Mouse (Mus musculus) urinary bladder, postnatal 0 days (tissue): Measurements from ENCODE around the gene Fstl3. TPM values are rescaled to one million over a fixed set of nuclear protein-coding genes. Genes with fewer than 3 reads are reported as not detected.

ENCODE experiments used
- polyA plus RNA-seq: library from polyadenylated mRNA; unstranded; fragments of >200 nt; fragmentation: Nextera tagmentation; extraction: Ambion mirVana; gene quantifications from 2 replicates; pipeline ENCODE4 v1.2.1, GENCODE M21; 2015

The Fstl3 gene
- polyA plus RNA-seq: 69.7 and 87.0 TPM in 2 replicates

DNA sequence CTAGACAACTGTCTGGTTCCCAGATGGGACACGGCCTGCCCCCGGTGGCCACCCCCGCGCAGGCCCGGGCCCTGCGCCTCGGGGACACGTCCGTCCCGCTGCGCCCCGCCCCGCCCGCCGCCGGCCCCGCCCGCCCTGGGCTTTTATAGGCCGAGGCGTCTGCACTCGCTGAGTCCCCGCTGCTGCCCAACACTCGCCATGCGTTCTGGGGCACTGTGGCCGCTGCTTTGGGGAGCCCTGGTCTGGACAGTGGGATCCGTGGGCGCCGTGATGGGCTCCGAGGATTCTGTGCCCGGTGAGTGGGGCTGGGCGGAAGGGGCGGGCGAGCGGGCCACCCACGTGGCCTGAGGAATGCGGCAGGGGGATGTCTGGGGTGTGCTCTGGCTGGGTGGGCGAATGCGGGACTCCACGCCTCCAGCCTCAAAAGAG is at the start of gene Fstl3:
Gene Fstl3 (plus strand): TSS at position 170 of the 429 bp plus-strand sequence.

DNA sequence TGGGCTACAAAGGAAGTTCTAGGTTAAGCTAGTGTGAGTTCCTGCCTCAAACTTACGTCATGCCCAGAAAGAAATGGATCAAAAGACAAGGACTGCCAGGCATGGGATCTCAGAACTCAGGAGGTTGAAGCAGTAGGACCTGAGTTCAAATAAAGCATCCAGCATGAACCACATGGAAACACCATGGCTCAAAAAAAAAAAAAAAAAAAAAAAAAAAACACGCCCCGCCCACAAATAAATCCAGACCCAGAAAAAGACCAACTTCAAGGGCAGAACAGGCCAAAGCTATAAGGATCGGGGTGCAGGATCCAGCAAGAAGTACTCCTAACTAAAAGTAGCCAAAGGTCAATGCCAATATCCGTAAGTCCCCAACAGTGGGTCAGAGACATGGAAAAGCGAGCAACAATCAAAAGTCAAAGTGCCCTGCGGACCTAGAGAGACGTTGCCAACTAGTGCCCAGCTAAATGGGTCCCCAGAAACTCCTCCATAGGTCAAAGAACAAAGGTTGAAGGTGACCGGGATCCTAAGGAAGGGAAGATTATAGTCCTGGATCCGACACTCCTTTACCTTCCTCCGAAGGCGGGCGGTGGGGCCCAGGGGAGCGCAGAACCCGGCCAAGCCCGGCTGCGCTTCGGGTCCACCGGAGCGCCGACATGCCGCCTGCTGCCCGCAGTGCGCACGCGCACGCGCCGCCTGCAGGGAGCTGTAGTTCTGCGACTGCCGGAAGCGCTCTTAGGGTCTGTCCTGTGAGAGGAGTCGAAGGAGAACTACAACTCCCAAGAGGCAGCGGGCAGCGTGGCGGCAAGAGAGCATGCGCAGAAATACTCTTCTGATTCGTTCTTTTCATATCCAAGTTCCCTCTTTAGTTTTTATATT is 30.9 kb upstream of the Fstl3 start, which contains the start of gene Polrmt:
Gene Polrmt (minus strand): TSS at position 684 of the 876 bp plus-strand sequence.

GRCm38 (mm10) chr10:79754856-79755516 is 22.1 kb upstream of the Fstl3 start, which contains the start of gene Fgf22:
TSS of gene Fgf22 (plus strand) at chr10:79755076.

GRCm38 (mm10) chr10:79766508-79767325 is 10.4 kb upstream of the Fstl3 start, which contains the start of gene Rnf126:
TSS of gene Rnf126 (minus strand) at chr10:79766952.

GRCm38 (mm10) chr10:79790861-79791260 is 13.8 kb downstream of the Fstl3 start, which contains the start of gene Prss57:
TSS of gene Prss57 (minus strand) at chr10:79790961.

DNA sequence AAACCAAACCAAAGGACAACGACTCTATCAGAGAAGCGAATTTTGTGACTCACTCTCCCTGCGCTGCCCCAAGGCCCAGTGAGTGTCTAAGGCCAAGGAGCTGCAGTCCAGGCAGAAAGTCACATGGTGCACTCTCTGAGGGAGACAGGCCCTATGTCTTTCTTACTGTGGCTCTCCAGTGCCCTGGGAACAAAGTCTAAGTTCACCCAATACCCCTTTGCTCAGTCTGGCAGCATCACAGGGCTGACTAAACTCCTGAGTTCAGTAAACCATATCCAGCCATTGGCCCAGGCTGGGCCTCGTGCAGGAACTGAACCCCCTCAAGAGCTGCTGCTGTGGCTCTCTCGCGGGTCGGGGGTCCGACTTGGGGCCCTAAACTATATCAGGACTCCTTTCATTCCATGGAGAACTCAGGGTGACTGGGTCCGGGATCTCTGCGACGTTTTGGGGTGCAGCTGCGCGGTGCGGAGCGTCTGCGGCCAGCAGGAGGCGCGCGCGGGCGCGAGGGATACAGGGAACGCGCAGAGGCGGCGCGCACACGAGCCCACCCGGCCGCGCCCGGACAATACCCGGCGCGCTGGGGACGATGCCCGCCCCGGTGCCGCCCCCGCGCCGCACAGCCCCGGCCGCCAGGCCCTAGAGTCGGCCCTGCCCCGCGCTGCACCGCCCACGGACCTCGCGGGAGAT is 16.1 kb downstream of the Fstl3 start, which contains the start of gene Palm:
Gene Palm (plus strand): TSS at position 522 of the 687 bp plus-strand sequence.

DNA sequence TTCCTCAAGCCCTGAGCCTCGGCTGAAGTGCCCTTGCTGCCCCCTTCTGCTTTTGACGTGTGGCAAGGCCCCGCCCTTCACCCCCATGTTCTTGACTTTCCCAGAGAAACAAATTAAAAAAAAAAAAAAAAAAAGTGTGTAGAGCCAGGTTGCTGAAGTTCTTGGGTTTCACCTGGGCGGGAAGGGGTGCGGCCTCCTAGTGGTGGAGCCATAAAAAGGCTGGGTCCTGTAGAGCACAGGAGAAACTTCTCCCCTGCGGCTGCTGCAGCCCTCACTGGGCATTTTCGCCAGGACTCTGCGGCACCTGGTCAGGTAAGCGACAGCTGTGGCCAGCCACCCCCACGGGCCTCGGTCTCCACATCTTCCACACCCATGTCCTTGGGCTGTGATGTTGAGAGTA is 43.7 kb downstream of the Fstl3 start, which contains the start of gene Misp:
Gene Misp (plus strand): TSS at position 208 of the 400 bp plus-strand sequence.

Other genes with a start within 250 kb of the Fstl3 start
- gene Plpp2, start 243.5 kb upstream of the Fstl3 start, polyA plus RNA-seq: 30.4 and 31.8 TPM in 2 replicates
- gene Mier2, start 222.1 kb upstream of the Fstl3 start, polyA plus RNA-seq: 24.2 and 26.1 TPM in 2 replicates
- gene Theg, start 189.9 kb upstream of the Fstl3 start, polyA plus RNA-seq: not detected in 2 replicates
- not detected in 2 replicates for gene C2cd4c, start 163.2 kb upstream of the Fstl3 start, polyA plus RNA-seq
- gene Shc2, start 139.4 kb upstream of the Fstl3 start, polyA plus RNA-seq: 2.1 and 2.5 TPM in 2 replicates
- gene Odf3l2, start 131.5 kb upstream of the Fstl3 start, polyA plus RNA-seq: not detected in 2 replicates
- gene Madcam1, start 112.7 kb upstream of the Fstl3 start, polyA plus RNA-seq: 0.35 and 0.39 TPM in 2 replicates
- 47.4 and 51.3 TPM in 2 replicates for gene Tpgs1, start 107.9 kb upstream of the Fstl3 start, polyA plus RNA-seq
- gene Cdc34, start 95.1 kb upstream of the Fstl3 start, polyA plus RNA-seq: 63.7 and 68.6 TPM in 2 replicates
- gene Gzmm, start 88.3 kb upstream of the Fstl3 start, polyA plus RNA-seq: 0.16 and 0.48 TPM in 2 replicates
- gene Bsg, start 72.8 kb upstream of the Fstl3 start, polyA plus RNA-seq: 812 and 845 TPM in 2 replicates
- 0.06 and 0.08 TPM in 2 replicates for gene Hcn2, start 60.6 kb upstream of the Fstl3 start, polyA plus RNA-seq
- 14.4 and 14.7 TPM in 2 replicates for gene Polrmt, start 30.7 kb upstream of the Fstl3 start, polyA plus RNA-seq
- 0.24 and 0.28 TPM in 2 replicates for gene Fgf22, start 22.2 kb upstream of the Fstl3 start, polyA plus RNA-seq
- gene Rnf126, start 10.3 kb upstream of the Fstl3 start, polyA plus RNA-seq: 50.7 and 60.7 TPM in 2 replicates
- 0.12 TPM in 1 of 2 replicates, not detected in the other for gene Prss57, start 13.7 kb downstream of the Fstl3 start, polyA plus RNA-seq
- 39.7 and 44.2 TPM in 2 replicates for gene Palm, start 16.3 kb downstream of the Fstl3 start, polyA plus RNA-seq
- 1.6 and 2.9 TPM in 2 replicates for gene Misp, start 43.7 kb downstream of the Fstl3 start, polyA plus RNA-seq
- 109 and 124 TPM in 2 replicates for gene Ptbp1, start 77.2 kb downstream of the Fstl3 start, polyA plus RNA-seq
- gene Prtn3, start 97.2 kb downstream of the Fstl3 start, polyA plus RNA-seq: 2.3 and 8.8 TPM in 2 replicates
- 2.2 TPM in 2 replicates for gene Plppr3, start 97.4 kb downstream of the Fstl3 start, polyA plus RNA-seq
- gene Elane, start 109.0 kb downstream of the Fstl3 start, polyA plus RNA-seq: 0.13 and 0.16 TPM in 2 replicates
- 0.18 TPM in 1 of 2 replicates, not detected in the other for gene Cfd, start 113.6 kb downstream of the Fstl3 start, polyA plus RNA-seq
- gene Med16, start 131.7 kb downstream of the Fstl3 start, polyA plus RNA-seq: 33.5 and 34.4 TPM in 2 replicates
- not detected in 2 replicates for gene Gm26602, start 133.6 kb downstream of the Fstl3 start, polyA plus RNA-seq
- 1.2 and 1.3 TPM in 2 replicates for gene Kiss1r, start 139.7 kb downstream of the Fstl3 start, polyA plus RNA-seq
- gene R3hdm4, start 143.9 kb downstream of the Fstl3 start, polyA plus RNA-seq: 125 and 126 TPM in 2 replicates
- 4.0 TPM in 2 replicates for gene Arid3a, start 149.8 kb downstream of the Fstl3 start, polyA plus RNA-seq
- gene Wdr18, start 182.9 kb downstream of the Fstl3 start, polyA plus RNA-seq: 52.5 and 55.6 TPM in 2 replicates
- 0.07 and 0.13 TPM in 2 replicates for gene Grin3b, start 193.4 kb downstream of the Fstl3 start, polyA plus RNA-seq
- 15.3 and 18.7 TPM in 2 replicates for gene Tmem259, start 207.1 kb downstream of the Fstl3 start, polyA plus RNA-seq
- gene Cnn2, start 211.3 kb downstream of the Fstl3 start, polyA plus RNA-seq: 662 and 733 TPM in 2 replicates
- 2.9 and 3.0 TPM in 2 replicates for gene Abca7, start 219.2 kb downstream of the Fstl3 start, polyA plus RNA-seq
- gene Arhgap45, start 239.4 kb downstream of the Fstl3 start, polyA plus RNA-seq: 5.5 and 10.3 TPM in 2 replicates